Mouse (Mus musculus) left cerebral cortex, adult 11 months (tissue): ENCODE measurements around the gene Dck.
"Not testable (repeated sequence)": the region's sequence is repeated elsewhere in the genome, so short reads cannot be mapped to it uniquely, and the experiment has no call there.

ENCODE experiments used
- DNase-seq: peaks from one replicate; pipeline ENCODE4 v3.0.0; 2022; ENCODE audit warnings: low spot score

The Dck gene

GRCm38 (mm10) chr5:88764987-88765481, at the start of gene Dck:
Dck (plus strand) TSS chr5:88764996.
- peak; percentile 95 for DNase-seq

DNA sequence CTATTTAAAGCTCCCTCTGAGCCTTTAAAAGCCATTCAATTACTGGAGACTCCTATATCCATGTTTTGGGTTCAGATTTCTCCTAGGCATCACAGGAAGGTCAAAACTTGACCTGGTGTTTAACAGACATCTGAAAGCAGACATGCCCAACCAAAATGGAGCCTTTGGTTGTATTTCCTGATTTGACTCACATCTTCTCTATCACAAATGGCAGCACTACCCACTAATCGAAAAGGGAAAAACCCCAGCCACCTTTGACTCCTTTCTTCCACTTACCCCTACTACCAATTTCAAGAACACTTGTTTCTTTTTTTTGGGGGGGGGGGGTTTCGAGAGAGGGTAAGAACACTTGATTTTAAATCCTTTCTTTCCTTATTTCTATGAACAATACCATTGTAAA, 47.8 kb upstream of the Dck start:
- no peak for DNase-seq

GRCm38 (mm10) chr5:88720116-88721002, 44.4 kb upstream of the Dck start, which contains the start of gene Mob1b:
Mob1b (plus strand) TSS chr5:88720855.
- DNase-seq, result peak; percentile 90

DNA sequence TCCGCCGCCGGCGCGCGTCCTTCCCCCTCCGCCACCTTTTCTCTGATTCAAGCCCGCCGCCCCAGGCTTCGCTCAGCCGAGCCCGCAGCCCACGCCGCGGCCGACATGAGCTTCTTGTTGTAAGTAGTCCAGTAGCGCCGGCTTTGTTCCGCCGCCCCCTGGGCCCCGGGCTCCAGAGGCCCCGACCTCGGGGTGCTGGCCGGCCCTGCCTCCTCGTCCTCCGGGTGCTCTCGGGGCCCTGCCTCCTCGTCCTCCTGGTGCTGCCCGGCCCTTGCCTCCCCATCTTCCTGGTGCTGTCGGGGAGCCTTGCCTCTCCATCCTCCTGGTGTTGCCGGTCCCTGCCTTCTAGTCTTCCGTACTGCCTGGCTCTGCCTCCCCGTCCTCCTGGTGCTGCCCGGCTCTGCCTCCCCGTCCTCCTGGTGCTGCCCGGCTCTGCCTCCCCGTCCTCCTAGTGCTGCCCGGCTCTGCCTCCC, 43.8 kb upstream of the Dck start:
- no peak for DNase-seq

- DNase-seq, result no peak
Observed at GRCm38 (mm10) chr5:88721565-88722212, 43.1 kb upstream of the Dck start.

- no peak for DNase-seq
Observed at GRCm38 (mm10) chr5:88722213-88722600, 42.6 kb upstream of the Dck start.

DNA sequence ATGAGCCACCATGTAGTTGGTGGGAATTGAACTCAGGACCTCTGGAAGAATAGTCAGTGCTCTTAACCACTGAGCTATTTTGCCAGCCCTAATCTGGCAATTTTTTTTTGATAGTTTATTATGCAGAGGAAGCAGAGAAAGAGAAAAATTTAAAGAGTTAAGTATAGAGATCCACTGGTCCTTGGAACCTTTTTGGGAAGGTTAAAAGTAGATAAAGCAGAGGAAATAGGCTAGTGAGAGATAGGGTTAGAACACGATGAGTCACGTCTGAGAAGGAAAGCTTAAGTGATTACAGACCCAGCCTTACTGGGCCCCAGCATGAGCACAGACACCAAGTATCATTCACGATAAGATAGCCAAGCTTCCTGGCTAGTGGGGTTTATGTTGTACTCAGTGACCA, 40.8 kb upstream of the Dck start:
- DNase-seq, result no peak

- no peak for DNase-seq
Observed at GRCm38 (mm10) chr5:88727593-88728144, 37.1 kb upstream of the Dck start.

DNA sequence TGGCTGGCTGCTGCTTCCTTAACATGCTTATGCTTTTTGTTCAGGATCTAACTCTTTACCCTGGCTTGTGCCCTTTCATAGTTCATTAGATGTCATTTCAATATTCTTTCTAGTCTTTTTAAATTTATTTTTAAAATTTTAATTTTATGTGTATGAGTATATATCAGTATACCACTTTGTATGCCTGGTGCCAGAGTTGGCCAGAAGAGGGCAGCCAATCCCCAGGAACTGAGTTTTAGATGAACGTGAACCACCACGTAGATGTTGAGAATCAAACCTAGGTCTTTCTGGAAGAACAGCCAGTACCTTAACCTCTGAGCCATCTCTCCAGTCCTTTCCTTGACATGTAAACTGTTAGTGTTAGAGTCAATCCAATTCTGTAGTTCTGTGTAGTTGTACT, 30.0 kb upstream of the Dck start:
- no peak for DNase-seq

- not testable (repeated sequence) for DNase-seq
Observed at GRCm38 (mm10) chr5:88741065-88741464, 23.7 kb upstream of the Dck start.

DNA sequence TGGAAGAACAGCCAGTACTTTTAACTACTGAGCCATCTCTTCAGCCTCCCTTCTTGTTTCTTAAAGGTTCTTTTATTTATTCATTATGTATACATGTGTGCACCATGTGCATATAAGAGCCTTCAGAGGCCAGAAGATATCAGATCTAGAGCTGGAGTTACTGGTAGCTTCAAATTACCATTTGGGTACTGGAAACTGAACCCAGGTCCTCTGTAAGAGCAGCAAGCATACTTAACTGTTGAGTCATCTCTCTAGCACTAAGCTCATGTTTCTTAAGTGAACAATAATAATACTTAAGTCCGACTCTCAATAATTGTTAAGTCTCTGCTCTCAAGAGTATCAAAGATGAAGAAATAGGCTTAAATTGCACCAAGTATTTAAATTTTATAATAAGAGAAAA, 17.0 kb upstream of the Dck start:
- DNase-seq, result no peak

- DNase-seq, result no peak
Observed at GRCm38 (mm10) chr5:88753199-88753598, 11.6 kb upstream of the Dck start.

DNA sequence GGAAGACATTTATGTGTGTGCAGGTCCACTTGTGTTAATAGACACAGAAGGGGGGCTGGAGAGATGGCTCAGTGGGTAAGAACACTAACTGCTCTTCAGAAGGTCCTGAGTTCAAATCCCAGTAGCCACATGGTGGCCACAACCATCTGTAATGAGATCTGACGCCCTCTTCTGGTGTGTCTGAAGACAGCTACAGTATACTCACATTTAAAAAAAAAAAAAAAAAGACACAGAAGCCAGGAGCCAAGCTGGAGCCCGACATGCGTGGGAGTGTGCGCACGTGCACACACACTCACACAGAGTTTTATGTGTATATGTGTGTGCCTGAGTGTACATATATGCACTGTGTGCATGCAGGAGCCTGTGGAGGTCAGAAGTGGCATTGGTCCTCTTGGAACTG, 2.2 kb upstream of the Dck start:
- no peak for DNase-seq

DNA sequence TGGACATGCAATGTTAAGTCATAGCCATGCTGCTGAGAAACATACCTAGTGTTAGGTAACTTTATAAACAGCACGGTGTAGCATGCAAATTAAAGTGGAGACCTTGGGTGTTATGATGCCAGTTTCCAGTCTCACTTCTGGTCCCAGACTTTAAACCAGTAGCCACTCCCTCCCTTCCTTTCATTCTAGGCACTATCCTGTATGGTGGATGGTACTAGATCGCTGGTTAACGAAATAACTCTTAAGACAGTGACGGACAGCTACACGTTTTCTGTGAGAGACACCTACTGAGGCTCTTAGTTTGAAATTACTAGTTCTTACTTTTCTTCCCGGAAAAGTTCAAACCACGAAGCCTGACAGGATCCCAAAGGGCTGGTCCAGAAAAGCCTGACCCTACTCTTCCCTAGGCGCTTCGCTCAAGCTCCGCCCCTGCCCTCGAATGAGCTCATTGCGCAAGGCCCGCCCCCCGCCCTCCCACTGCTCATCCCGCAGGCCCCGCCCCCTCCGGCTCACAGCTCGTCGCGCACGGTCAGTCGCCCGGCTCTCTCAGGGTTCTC, 288 bp upstream of the Dck start:
- DNase-seq, result no peak

- DNase-seq, result no peak
Observed at GRCm38 (mm10) chr5:88765587-88765986, 791 bp downstream of the Dck start.

DNA sequence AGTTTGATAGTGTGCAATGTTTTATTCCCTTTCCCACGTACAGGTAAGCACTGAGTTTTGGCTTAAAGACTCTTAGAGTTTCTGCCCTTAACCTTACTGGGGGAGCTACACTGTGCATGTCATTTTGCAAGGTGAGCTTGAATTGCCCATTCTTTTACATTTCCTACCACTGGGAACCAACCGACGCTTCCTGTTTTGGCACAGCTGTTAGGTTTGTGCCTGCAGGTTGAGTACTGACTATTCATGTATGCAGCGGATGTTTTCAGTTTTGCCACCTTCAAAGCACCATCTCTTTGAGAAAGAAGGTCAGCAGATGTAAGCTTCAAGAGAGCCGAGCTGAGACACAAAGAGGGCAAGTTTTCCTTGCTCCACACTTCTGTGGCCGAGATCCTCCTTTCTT, 1.3 kb downstream of the Dck start:
- DNase-seq, result no peak

DNA sequence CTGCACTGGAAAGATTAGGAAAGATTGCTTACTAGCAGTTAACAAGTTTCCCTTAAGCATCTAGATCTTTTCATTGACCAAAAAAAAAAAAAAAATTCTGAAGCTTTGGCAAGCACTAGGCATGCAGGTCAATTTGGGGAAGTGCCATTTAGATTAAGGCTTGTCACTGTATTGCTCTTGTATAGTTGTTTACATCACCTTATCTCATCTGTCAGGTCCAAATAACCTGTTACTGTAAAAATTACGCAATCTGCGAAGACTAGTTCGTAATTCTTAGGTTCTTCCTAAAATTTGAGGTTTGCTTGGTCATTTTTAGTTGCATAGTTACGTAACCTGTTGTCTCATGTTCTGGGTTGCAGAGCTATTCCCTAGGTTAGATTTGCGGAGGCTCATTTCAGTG, 2.1 kb downstream of the Dck start:
- DNase-seq, result no peak

GRCm38 (mm10) chr5:88768201-88768600, 3.4 kb downstream of the Dck start:
- no peak for DNase-seq

DNA sequence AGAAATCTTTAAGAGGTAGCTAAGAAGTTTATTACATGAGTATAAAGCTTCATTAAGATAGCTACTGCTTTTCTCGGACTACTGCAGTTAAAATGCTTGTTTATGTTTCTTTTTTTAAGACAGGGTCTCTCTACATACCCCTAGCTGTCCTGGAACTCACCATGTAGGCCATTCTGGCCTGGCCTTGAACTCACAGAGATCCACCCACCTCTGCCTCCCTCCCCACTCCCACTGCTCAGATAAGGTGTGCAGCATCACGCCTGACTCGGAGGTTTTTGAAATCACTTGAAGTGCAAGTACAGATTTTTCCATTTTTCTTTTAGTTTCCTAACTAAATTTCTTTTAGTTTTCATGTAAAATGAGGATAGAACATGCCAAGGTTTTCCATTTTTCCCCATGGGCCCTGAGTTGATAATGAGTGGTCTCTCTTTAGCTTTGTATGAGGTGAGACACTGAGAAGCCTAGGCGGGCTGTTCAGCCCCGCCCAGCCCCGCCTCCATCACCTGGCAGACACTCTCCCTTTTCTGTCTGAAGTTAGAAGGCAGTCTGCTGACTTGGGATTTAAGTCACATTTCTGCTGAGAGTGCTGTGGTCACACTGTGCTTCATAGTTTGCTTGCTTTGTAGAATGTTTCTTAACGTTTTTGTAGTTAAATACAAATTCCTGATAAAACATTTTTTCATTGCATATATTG, 17.4 kb downstream of the Dck start:
- DNase-seq, result no peak

DNA sequence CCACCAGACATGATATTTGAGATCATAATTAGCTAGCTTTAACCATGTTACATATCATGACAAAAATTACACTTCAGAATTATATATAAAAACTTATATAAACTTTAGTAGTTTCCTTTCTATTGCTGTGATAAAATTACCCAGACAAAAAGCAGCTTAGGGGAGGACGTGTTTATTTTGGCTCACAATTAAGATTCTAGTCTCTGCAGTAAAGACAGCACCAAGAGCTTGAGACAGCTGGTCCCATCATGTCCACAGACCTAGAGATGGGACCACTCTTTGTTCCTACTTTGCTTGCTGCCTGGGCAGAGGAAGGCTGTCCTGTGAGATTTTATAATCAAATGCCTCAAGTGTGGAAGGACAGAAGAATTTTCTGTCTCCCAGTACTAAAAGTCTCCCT, 20.3 kb downstream of the Dck start:
- DNase-seq, result no peak

GRCm38 (mm10) chr5:88790675-88791074, 25.9 kb downstream of the Dck start:
- no peak for DNase-seq
